Mouse (Mus musculus) heart, adult 9 months (tissue): ENCODE results near the gene Gm28308.

Experiments
- DNase-seq, 2 experiments: peaks; one replicate each; pipeline ENCODE4 v3.0.0; 2022; ENCODE audit warnings: low spot score in 2 of 2

Gm28308 gene

DNA sequence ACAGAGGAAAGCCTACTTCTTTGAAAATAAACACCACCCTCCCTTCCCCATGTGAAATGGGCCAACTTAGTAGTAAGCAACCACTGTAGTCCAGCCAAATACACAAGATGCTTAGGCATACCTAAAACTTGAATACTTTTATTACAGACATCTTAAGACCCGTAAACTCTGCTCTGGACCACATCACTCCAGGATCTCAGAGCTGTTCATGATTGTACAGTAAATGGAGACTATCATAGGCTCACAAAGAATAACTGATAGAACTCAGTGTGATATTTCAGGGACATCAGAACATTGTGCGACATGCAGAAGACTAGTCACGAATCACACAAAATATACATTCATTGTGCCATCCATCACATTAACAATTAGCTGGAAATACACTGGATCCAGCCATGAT lies 57.7 kb downstream of the Gm28308 start:
- no peak for DNase-seq

DNA sequence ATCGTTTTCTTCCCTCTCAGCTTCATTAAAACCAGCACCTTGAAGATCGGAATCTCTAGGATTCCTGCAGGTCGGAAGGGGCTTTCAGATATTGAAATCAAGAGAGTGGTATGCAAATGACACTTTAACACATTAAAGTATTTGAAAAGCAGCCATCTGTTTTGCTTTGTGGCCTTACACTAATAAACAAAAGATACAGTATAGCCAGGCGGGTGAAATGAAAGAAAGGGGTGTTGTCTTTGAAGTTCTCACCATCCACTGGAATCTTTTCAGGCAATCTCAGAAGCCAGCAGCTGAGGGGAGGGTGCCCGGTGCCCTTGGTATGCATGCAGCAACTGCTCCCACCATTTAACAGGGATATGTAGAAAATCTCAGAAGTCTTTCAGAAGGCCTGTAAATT lies 59.1 kb downstream of the Gm28308 start:
- DNase-seq: no peak

DNA sequence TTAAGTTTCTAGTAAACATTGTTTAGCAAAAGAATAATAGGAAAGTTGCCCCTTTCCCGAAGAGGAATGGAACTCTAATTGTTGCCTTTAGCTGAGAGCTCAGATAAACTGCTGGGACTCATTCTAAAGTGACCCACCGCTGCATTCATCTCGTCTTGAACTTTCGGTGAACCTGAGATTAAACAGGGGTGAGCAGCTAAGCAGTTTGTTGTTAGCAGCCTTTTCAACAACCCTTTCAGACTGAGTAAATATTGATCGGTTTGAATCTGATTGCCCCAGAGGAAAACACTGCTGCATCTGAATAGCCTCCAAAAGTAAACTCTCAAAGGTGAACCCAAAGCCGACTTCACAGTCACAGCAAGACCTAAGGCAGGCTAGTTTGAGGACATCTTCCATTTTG lies 59.9 kb downstream of the Gm28308 start:
- no peak for DNase-seq

DNA sequence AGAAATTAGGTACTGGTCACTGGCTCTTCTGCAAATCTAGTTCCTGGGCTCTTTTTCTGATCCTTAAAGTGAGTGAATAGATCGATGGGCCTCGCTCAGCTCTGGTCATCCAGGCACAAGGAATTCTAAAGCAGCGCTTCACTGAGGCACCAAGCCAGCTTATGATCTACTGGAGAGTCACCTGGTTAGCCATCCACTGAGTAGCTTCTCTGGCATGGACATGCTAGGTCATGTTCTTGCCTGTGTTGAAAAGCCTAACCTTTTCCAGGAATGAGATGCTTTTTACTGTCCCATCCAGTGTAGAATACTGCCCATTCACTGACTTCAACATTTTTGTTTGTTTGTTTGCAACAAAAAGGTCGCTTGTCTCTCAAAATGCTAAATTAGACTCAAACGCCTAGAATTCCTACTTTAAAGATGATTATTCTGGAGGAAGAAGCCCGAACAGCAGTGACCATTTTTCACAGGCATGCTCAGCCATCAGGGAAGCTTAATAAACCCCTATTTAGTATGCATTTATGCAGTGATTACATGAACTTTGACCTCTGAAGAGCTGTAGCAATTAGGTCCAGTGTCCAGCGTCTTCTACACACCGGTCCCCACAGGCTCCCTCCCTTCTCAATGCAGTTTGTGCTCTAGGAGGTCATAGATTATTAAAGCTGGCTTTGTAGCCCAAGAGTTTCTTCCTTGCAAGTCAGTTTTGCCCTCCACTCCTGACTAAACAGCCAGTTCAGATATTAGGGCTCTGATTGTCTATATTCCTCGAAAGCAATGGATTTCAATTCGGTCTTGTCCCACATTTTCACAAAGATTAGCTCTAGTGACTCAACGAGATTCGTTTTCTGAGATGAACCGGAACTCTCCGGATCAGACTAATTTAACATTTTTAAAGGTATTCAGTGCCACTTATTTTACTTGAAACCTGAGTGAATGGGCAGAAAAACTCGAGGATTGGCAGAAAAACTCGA lies 60.6 kb downstream of the Gm28308 start:
- no peak for DNase-seq

DNA sequence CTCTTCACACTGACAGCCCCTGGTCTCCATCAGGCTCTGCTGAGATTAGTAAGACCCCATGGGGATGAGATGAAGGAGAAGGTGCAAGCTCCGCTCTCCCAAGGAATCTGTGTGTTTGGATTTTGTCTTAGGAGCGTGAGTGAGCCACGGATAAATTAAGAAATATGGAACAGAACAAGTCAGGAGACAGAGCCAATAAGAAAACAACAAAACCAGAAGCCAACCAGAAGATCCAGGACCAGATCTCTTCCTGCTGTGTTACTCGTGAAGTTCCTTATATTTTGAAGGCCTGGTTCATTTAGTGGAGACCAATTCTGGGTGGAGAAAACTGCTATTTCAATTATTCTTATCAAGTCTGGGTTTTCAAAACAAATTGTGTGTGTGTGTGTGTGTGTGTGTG lies 61.6 kb downstream of the Gm28308 start:
- no peak for DNase-seq

DNA sequence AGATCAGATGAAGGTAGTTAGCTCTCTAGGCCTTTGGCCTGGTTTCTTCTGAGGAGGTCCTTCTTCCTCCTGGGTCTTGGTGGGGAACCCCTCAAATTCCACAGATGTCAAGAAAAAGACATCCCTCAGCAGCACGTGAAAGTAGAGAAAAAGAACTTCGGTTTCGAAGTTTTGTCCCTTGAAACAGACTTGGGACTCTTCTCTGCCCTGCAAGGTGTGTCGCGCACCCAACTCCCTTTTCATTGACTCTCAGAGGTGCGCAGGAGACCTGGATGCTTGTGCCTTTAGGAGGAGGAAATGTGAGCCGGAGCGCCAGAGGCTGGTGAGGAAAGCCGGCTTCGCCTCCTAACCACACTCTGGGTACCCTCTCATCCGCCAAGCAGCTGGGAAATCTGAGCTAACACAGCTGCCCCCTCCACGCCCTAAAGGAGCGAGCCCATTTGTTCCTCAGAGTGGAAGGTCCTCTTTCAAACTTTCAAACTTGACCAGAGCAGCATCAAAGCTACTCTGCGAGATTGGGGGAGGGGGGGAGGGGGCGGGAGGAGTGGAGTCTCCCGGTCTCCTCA lies 62.7 kb downstream of the Gm28308 start:
- DNase-seq: no peak

DNA sequence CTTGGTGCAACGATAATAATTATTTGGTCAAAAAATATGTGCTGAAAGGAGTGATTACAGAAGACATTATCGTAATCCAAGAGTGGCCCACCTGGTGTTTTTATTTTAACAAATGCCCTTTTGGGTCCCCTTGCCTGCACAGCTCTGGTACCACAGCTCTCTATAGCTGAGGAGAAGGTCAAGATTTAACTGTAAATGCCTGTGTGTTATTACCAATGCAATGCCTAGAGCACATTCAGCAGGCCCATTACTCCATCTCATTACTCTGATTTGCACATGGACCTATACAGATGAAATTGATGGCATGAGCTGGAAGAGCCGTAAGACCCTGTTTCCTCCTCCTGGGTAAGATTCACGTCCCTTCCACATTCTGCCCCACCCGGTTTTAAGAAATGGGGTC lies 74.0 kb downstream of the Gm28308 start:
- no peak for DNase-seq

DNA sequence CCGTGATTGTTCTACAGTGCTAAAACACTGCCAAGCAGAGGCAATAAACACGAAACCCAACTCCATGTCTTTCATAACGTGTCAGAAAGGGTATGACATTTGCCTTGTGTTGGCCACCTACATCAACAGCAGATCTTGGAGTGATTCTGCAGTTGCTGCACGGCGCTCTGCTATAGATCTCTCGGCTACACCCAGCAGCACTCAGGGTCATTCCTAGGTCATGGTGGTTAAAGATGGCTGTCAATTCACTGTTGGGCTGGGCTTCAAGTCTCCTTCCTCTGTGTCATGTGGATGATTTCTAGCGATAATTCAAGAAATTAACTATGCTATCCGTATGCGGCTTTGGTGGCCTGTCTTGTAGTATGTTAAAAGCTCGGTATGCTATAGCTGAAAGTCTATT lies 74.6 kb downstream of the Gm28308 start:
- DNase-seq: no peak

DNA sequence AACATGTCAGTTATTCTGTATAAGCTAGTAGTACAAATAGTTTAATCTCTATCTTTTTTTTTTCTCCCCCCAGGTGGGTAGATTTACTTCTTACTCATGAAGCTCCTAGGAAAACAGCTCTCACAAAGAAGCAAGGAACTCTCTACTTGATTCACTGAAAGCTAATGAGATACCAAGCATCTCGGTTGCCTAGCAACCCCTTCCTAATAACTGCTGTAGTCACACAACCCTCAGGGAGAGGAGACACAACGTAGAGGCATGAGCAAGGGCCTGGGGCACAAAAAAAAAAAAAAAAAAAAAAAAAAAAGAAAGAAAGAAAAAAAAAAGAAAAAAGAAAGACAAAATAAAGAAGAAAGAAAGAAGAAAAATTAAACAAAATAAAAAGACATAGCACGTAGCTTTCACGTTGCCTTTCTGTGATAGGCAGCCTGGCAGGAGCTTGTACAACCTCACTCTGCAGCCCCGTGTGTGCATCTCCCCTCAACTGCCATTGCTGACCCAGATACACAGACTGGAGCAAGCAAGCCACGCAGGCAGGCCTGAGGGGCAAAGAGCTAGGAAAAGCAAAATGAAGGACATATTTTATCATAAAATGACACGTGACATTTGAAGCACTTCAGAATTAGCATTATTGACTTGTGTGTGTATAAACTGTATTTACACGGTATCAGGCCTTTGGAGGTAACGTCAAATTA lies 75.2 kb downstream of the Gm28308 start:
- no peak for DNase-seq

DNA sequence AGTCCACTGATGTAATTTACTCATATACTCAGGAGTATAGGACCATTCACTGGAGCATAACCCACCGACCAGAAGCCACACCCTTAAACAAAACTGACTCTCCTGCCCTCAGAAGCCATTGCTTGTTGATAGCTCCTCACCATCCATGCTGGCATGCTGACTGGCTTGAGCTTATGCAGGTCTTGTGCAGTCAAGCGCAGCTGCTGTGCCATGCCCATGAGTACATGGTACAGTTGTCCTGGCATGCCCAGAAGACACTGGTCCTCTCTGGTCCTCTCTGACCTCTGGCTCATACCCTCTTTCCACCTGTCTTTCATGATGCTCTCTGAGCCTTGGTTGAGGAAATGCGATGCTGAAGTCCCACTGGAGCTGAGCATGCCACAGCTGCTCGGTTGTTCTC lies 89.5 kb downstream of the Gm28308 start:
- no peak for DNase-seq

DNA sequence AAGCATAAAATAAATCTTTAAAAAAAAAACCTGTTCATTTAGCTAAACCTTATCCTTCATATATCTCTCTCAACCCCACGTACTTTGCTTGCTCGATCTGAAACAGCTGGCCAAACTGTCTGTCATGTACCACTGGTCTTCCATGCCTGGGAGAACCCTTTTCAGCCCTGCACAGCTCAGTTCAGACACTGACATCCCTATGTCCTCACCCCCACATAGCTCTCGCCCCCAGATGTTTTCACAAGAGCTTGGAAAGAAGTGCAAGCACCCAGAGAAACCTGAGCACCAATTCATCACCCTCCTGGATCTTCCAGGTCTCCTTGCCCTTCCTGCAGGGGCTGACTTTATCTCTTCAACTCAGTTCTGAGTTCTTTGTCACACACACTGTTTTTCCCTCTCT lies 92.0 kb downstream of the Gm28308 start:
- DNase-seq: no peak

DNA sequence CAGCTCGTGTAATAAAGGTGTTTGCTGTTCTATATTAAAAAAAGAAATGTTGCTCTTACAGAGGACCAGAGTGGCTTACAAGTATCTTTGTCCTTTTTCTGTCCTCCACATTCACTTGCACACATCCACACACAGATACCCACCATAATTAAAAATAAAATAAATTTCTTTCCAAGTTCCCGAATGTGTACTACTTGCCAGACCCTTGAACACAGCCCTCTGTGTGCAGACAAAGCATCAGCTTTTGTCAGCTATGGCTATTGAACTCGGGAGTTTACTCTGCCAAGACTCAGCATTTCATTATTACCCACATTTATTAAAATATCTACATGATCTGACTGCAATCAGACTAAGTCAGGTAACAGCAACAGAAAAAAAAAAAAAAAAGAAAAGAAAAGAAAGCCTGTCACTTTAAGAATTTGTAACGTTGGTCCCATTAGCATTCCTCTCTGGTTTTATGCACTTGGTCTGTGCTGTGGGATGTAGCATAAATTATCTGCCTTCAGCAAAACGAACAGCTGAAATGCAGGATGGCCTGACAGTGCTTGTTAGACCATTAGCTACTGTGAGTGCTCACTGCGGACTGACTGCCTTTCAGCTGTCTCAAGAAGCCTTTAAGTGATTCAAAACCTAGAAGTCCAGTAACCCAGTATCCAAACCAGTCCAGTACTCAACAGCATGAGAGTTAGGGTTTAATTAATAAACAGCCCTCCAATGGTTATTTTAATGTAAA lies 94.1 kb downstream of the Gm28308 start:
- DNase-seq: no peak

DNA sequence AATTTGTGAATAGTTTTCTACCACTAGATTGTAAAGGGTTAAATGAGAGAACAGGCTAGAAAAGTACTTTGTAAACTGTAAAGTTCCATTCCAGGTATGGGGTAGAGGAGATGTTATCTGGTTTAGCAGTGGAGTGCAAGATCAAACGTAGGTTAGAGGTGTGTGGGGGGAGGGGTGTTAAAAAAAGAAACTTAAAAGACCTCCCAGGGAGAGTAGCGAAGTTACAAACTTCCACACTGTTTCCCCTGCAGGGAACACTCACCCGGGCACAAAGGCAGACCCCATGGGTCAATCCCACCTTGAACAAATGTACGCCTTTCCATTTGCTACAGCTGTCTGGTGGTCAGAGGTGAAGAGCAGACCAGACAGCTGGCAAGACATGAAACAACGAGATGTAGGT lies 97.2 kb downstream of the Gm28308 start:
- no peak for DNase-seq
